Mouse (Mus musculus): ENCODE measurements around the gene Cxcl14.

DNA sequence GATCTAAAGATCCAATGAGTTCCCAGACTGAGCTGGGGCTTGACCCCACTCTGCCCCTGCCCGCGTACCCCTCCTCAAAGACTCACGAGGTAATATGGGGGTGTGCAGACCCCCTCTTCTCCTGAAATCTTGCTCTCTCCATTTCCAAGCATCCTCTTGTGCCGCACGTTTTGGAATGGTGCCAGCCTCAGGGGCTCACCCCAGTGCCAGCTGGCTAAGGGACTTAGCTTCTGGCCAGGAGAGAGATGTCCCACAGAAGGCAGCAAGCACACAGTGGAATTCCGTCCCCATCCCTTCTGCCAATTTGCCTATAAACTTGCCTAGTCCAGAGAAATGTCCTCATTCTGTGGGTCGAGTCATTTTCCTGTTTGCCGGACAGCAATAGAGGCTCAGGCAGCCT, 43.6 kb downstream of the Cxcl14 start:
- TF ChIP-seq CHD2 (IDR thresholded peaks at IDR 0.05; ENCODE audit: low read depth, low read length): no peak
- TF ChIP-seq MAFK (IDR thresholded peaks at IDR 0.05; ENCODE audit: insufficient read depth, low read depth, low read length): no peak
- no peak for TF ChIP-seq ZC3H11A (IDR thresholded peaks at IDR 0.05; ENCODE audit: borderline replicate concordance, low read depth, low read length)
- no peak for TF ChIP-seq HCFC1 (IDR thresholded peaks at IDR 0.05; ENCODE audit: borderline replicate concordance, insufficient read depth, low read length)
- TF ChIP-seq ZNF384 (IDR thresholded peaks at IDR 0.05; ENCODE audit: low read depth, low read length): no peak

Measured in ES-E14 (cell line).